Mouse (Mus musculus): ENCODE measurements around the gene Sbsn.

- TF ChIP-seq CTCF (IDR thresholded peaks at IDR 0.05; ENCODE audit: low read depth, low read length) (no peak), GATA1 (IDR thresholded peaks at IDR 0.05; ENCODE audit: borderline replicate concordance, low read length) (no peak)
Observed at GRCm38 (mm10) chr7:30777911-30778310, 26.6 kb downstream of the Sbsn start.

Data from G1E (cell line).